Mouse (Mus musculus) CD4-positive, CD25-positive, alpha-beta regulatory T cell (primary cell): ENCODE measurements around the gene Gm8082. TPM values are rescaled to one million over a fixed set of nuclear protein-coding genes. Genes with fewer than 3 reads are reported as not detected.

Experiments used
- polyA plus RNA-seq: library from polyadenylated mRNA; unstranded; fragments of 100-300 nt; shearing (Covaris generic); gene quantifications from one replicate; pipeline ENCODE4 v1.2.1, GENCODE M21; 2017

Gene Gm8082
- not detected for polyA plus RNA-seq

GRCm38 (mm10) chr14:42993524-42993923, at the start of gene Gm8082:
Gene Gm8082, minus strand, starts transcription at chr14:42993624.

GRCm38 (mm10) chr14:43015528-43015927, 22.1 kb upstream of the Gm8082 start, which contains the start of gene Gm10376:
Gene Gm10376, minus strand, starts transcription at chr14:43015628.

Other genes starting within 250 kb of the Gm8082 start
- not detected for gene Gm3015, start 224.8 kb downstream of the Gm8082 start, polyA plus RNA-seq
- not detected for gene Gm10377, start 195.6 kb downstream of the Gm8082 start, polyA plus RNA-seq
- not detected for gene Gm21977, start 140.1 kb downstream of the Gm8082 start, polyA plus RNA-seq
- gene Gm10376, start 22.0 kb upstream of the Gm8082 start, polyA plus RNA-seq: not detected
- not detected for gene Gm8094, start 83.0 kb upstream of the Gm8082 start, polyA plus RNA-seq
- not detected for gene Gm8104, start 107.0 kb upstream of the Gm8082 start, polyA plus RNA-seq
- not detected for gene Gm7233, start 186.2 kb upstream of the Gm8082 start, polyA plus RNA-seq
- gene Gm8122, start 241.7 kb upstream of the Gm8082 start, polyA plus RNA-seq: not detected